Mouse (Mus musculus): Measurements from ENCODE around the gene Pde6d.

GRCm38 (mm10) chr1:86527599-86528486 is 54.6 kb downstream of the Pde6d start:
- TF ChIP-seq CTCF (IDR thresholded peaks at IDR 0.05; ENCODE audit: low read depth, low read length) (peak; percentile 59), POLR2A (IDR thresholded peaks at IDR 0.05; ENCODE audit: borderline replicate concordance, low read depth, low read length) (no peak)
